Mouse (Mus musculus) forebrain, embryonic 14.5 days (tissue): ENCODE data around the gene Zkscan8. TPM values are rescaled to one million over a fixed set of nuclear protein-coding genes. Genes with fewer than 3 reads are reported as not detected.

Experiments used
- polyA plus RNA-seq: library from polyadenylated mRNA; unstranded; fragments of >200 nt; fragmentation: Nextera tagmentation; extraction: Ambion mirVana; gene quantifications from 2 replicates; pipeline ENCODE4 v1.2.1, GENCODE M21; 2014

The Zkscan8 gene
- polyA plus RNA-seq, 1 experiment from 2014 or later: 8.6 TPM

Other genes with a start within 250 kb of the Zkscan8 start
- not detected in 2 replicates for gene Gpx5, start 238.4 kb downstream of the Zkscan8 start, polyA plus RNA-seq
- not detected in 2 replicates for gene Gpx6, start 219.0 kb downstream of the Zkscan8 start, polyA plus RNA-seq
- not detected in 2 replicates for gene Olfr1367, start 184.2 kb downstream of the Zkscan8 start, polyA plus RNA-seq
- 14.7 and 15.0 TPM in 2 replicates for gene Zscan12, start 168.3 kb downstream of the Zkscan8 start, polyA plus RNA-seq
- gene Zkscan3, start 128.4 kb downstream of the Zkscan8 start, polyA plus RNA-seq: 78.3 and 80.5 TPM in 2 replicates
- gene Pgbd1, start 90.1 kb downstream of the Zkscan8 start, polyA plus RNA-seq: 3.5 and 3.7 TPM in 2 replicates
- gene Zscan26, start 77.4 kb downstream of the Zkscan8 start, polyA plus RNA-seq: 10.4 TPM in 2 replicates
- gene Nkapl, start 62.6 kb downstream of the Zkscan8 start, polyA plus RNA-seq: 3.8 TPM in 2 replicates
- 7.5 and 8.2 TPM in 2 replicates for gene Zkscan4, start 52.2 kb downstream of the Zkscan8 start, polyA plus RNA-seq
- not detected in 2 replicates for gene Gm10065, start 51.7 kb downstream of the Zkscan8 start, polyA plus RNA-seq
- gene AK157302, start 35.9 kb downstream of the Zkscan8 start, polyA plus RNA-seq: 0.36 and 0.78 TPM in 2 replicates
- gene Gm11273, start 29.7 kb downstream of the Zkscan8 start, polyA plus RNA-seq: 5.1 and 6.2 TPM in 2 replicates
- gene Olfr1366, start 11.7 kb upstream of the Zkscan8 start, polyA plus RNA-seq: 0.10 and 0.20 TPM in 2 replicates
- gene Olfr1535, start 28.8 kb upstream of the Zkscan8 start, polyA plus RNA-seq: not detected in 2 replicates
- gene Olfr1364, start 50.6 kb upstream of the Zkscan8 start, polyA plus RNA-seq: not detected in 2 replicates
- gene Olfr1362, start 82.9 kb upstream of the Zkscan8 start, polyA plus RNA-seq: not detected in 2 replicates
- gene Olfr11, start 111.4 kb upstream of the Zkscan8 start, polyA plus RNA-seq: not detected in 2 replicates
- not detected in 2 replicates for gene Olfr1361, start 132.3 kb upstream of the Zkscan8 start, polyA plus RNA-seq
- gene Olfr1360, start 146.3 kb upstream of the Zkscan8 start, polyA plus RNA-seq: not detected in 2 replicates
- not detected in 2 replicates for gene Olfr1359, start 167.0 kb upstream of the Zkscan8 start, polyA plus RNA-seq
- gene Hist1h2bl, start 185.0 kb upstream of the Zkscan8 start, polyA plus RNA-seq: 3.7 and 4.2 TPM in 2 replicates
- 13.2 and 45.9 TPM in 2 replicates for gene Hist1h2ai, start 185.3 kb upstream of the Zkscan8 start, polyA plus RNA-seq
- 7.3 and 11.0 TPM in 2 replicates for gene Hist1h3h, start 186.5 kb upstream of the Zkscan8 start, polyA plus RNA-seq
- 2.5 and 3.9 TPM in 2 replicates for gene Hist1h2bm, start 190.9 kb upstream of the Zkscan8 start, polyA plus RNA-seq
- 1.7 TPM in 2 replicates for gene Hist1h4j, start 203.9 kb upstream of the Zkscan8 start, polyA plus RNA-seq
- gene Hist1h4k, start 219.4 kb upstream of the Zkscan8 start, polyA plus RNA-seq: 2.7 and 4.6 TPM in 2 replicates
- gene Hist1h2ak, start 222.7 kb upstream of the Zkscan8 start, polyA plus RNA-seq: 3.4 and 10.8 TPM in 2 replicates
- 0.90 and 2.5 TPM in 2 replicates for gene Hist1h2bn, start 223.0 kb upstream of the Zkscan8 start, polyA plus RNA-seq
- 11.0 and 11.1 TPM in 2 replicates for gene Hist1h1b, start 249.5 kb upstream of the Zkscan8 start, polyA plus RNA-seq